In genomic region chr1:57852562-57853271, GRCm38 (mm10) we compare ENCODE assay signal across 11 mouse cellular contexts.
DNase-seq lines count a peak whose midpoint lies in the region; ATAC-seq lines count a peak whose summit lies in the region.
"Had no signal": no experiment of that assay in that cellular context is flagged by ENCODE, and none has a peak within 500 bp of the region (broad histone marks: within the 10 kb centered on the region; RNA-seq: fewer than 3 reads in every experiment).

No protein-coding gene starts in this region.

- 0 out of 2 replicates have a peak overlapping the region, but pooled peaks have one; percentile 1 for H3K4me3 ChIP-seq in intestine, embryonic 16.5 days (ENCODE audit: low read length)
- no peak overlapping the region for H3K4me3 ChIP-seq in stomach, embryonic 14.5 days (ENCODE audit: low read depth, low read length)
- H3K4me3 ChIP-seq: forebrain, embryonic 12.5 days had no signal

- DNase-seq in adrenal gland, adult (ENCODE audit: inconsistent age in 2 of 2, low spot score in 1 of 2), result peak; percentile 8 to 58
- DNase-seq in adrenal gland, adult 18-20 months (ENCODE audit: low spot score in 2 of 2), result no peak
- peak; percentile 21 to 76 for DNase-seq in layer of hippocampus, postnatal 14 days (ENCODE audit: low spot score in 2 of 2)
- no peak for DNase-seq in layer of hippocampus, postnatal 25 days (ENCODE audit: extremely low spot score in 1 of 2, low spot score in 1 of 2)
- DNase-seq in thymus, postnatal 14 days, result no peak
- no peak for DNase-seq in urinary bladder, adult 2 months (ENCODE audit: low spot score)
- DNase-seq: right cerebral cortex, postnatal 25 days had no signal

- H3K36me3 ChIP-seq in intestine, embryonic 16.5 days (ENCODE audit: control insufficient read depth, insufficient read depth, low read length), result no peaks in the 10 kb centered on the region
- 0 out of 2 replicates have a peak, but pooled peaks cover 5% of the 10 kb centered on the region for H3K36me3 ChIP-seq in stomach, embryonic 14.5 days (ENCODE audit: control insufficient read depth, insufficient read depth, low read length)
- H3K36me3 ChIP-seq: forebrain, embryonic 12.5 days had no signal

- 52% methylated on average over 12 of the region's 12 CpGs for WGBS in intestine, embryonic 16.5 days
- WGBS in stomach, embryonic 14.5 days, result 46% methylated on average over 12 of the region's 12 CpGs

- H3K4me1 ChIP-seq in intestine, embryonic 16.5 days (ENCODE audit: control insufficient read depth, insufficient read depth, low read length), result peaks cover 6% of the 10 kb centered on the region
- peaks cover 17% of the 10 kb centered on the region for H3K4me1 ChIP-seq in stomach, embryonic 14.5 days (ENCODE audit: control insufficient read depth, insufficient read depth, low read length)

- H3K9ac ChIP-seq in intestine, embryonic 16.5 days (ENCODE audit: low read depth, low read length), result no peak overlapping the region
- H3K9ac ChIP-seq in stomach, embryonic 14.5 days (replicated peaks; ENCODE audit: low read depth, low read length), result no peak overlapping the region
- H3K9ac ChIP-seq: forebrain, embryonic 12.5 days had no signal

- H3K9me3 ChIP-seq in intestine, embryonic 16.5 days (ENCODE audit: control insufficient read depth, low read length), result no peaks in the 10 kb centered on the region
- no peaks in the 10 kb centered on the region for H3K9me3 ChIP-seq in stomach, embryonic 14.5 days (ENCODE audit: control insufficient read depth, low read depth, low read length)
- H3K9me3 ChIP-seq: forebrain, embryonic 12.5 days had no signal

- peak overlapping the region; percentile 32; the same call in 1 of the 2 replicates for H3K4me2 ChIP-seq in intestine, embryonic 16.5 days (ENCODE audit: low read depth, low read length)
- peak overlapping the region; percentile 17 for H3K4me2 ChIP-seq in stomach, embryonic 14.5 days (replicated peaks; ENCODE audit: low read depth, low read length)
- H3K4me2 ChIP-seq: forebrain, embryonic 12.5 days had no signal

- no peak overlapping the region for H3K27ac ChIP-seq in intestine, embryonic 16.5 days (ENCODE audit: low read length)
- H3K27ac ChIP-seq in stomach, embryonic 14.5 days (ENCODE audit: low read length), result peak overlapping the region; percentile 22
- H3K27ac ChIP-seq: forebrain, embryonic 12.5 days; macrophage had no signal

- H3K27me3 ChIP-seq in intestine, embryonic 16.5 days (replicated peaks; ENCODE audit: control insufficient read depth, insufficient read depth, low read length), result no peaks in the 10 kb centered on the region
- H3K27me3 ChIP-seq in stomach, embryonic 14.5 days (ENCODE audit: control insufficient read depth, insufficient read depth, low read length), result no peaks in the 10 kb centered on the region

- peak; percentile 89 for ATAC-seq in intestine, embryonic 16.5 days
- peak; percentile 78; the same call in 1 of the 2 replicates for ATAC-seq in stomach, embryonic 14.5 days (ENCODE audit: insufficient number of reproducible peaks, insufficient read depth, low FRiP score, low read depth)

Comparison
In these comparisons a context has a peak if more than half of its experiments do, and no peak if none do; other contexts are left out.
1. DNase-seq: peak in adrenal gland, adult (2 of 2) and layer of hippocampus, postnatal 14 days (2 of 2); none in adrenal gland, adult 18-20 months (0 of 2), layer of hippocampus, postnatal 25 days (0 of 2), thymus, postnatal 14 days (single experiment) and urinary bladder, adult 2 months (single experiment).